Mouse (Mus musculus): ENCODE results near the gene Ccin.

Ccin gene

GRCm38 (mm10) chr4:44013391-44014070 lies 30.2 kb downstream of the Ccin start:
- DNase-seq (ENCODE audit: low read depth, low spot score), result no peak

- no peak for DNase-seq (ENCODE audit: low read depth, low spot score)
These were observed 32.8 kb downstream of the Ccin start for GRCm38 (mm10) chr4:44016071-44016470.

GRCm38 (mm10) chr4:44016791-44017190 lies 33.5 kb downstream of the Ccin start:
- no peak for DNase-seq (ENCODE audit: low read depth, low spot score)

GRCm38 (mm10) chr4:44022323-44022722 lies 39.0 kb downstream of the Ccin start:
- DNase-seq (ENCODE audit: low read depth, low spot score), result no peak

- no peak for DNase-seq (ENCODE audit: low read depth, low spot score)
These were observed 39.5 kb downstream of the Ccin start for GRCm38 (mm10) chr4:44022766-44023165.

GRCm38 (mm10) chr4:44023681-44024080 lies 40.4 kb downstream of the Ccin start:
- DNase-seq (ENCODE audit: low read depth, low spot score), result no peak

GRCm38 (mm10) chr4:44024241-44024640 lies 41.0 kb downstream of the Ccin start:
- no peak for DNase-seq (ENCODE audit: low read depth, low spot score)

- no peak for DNase-seq (ENCODE audit: low read depth, low spot score)
These were observed 42.3 kb downstream of the Ccin start for GRCm38 (mm10) chr4:44025570-44025969.

- DNase-seq (ENCODE audit: low read depth, low spot score), result no peak
These were observed 45.2 kb downstream of the Ccin start for GRCm38 (mm10) chr4:44028303-44029135.

- no peak for DNase-seq (ENCODE audit: low read depth, low spot score)
These were observed 46.4 kb downstream of the Ccin start for GRCm38 (mm10) chr4:44029661-44030066.

GRCm38 (mm10) chr4:44031521-44031920 lies 48.2 kb downstream of the Ccin start:
- no peak for DNase-seq (ENCODE audit: low read depth, low spot score)

All from embryo, embryonic 11.5 days (tissue).